Mouse (Mus musculus): ENCODE results near the gene Polr2e. TPM values are rescaled to one million over a fixed set of nuclear protein-coding genes. Genes with fewer than 3 reads are reported as not detected.

Gene Polr2e
- total and polyA plus RNA-seq, 3 experiments, result 105 to 194 (median 127) TPM

GRCm38 (mm10) chr10:80023758-80024157, 15.8 kb downstream of the Polr2e start:
- peak overlapping the region; percentile 48 for H3K4me2 ChIP-seq (ENCODE audit: insufficient read depth, low read depth, poor library complexity, severe bottlenecking)
- H3K27ac ChIP-seq (ENCODE audit: insufficient read depth, low read depth), result peak overlapping the region; percentile 97
- H3K79me2 ChIP-seq (replicated peaks; ENCODE audit: control insufficient read depth, extremely low read depth, insufficient read depth, poor library complexity, severe bottlenecking), result no peaks in the 10 kb centered on the region
- no peaks in the 10 kb centered on the region for H3K27me3 ChIP-seq (replicated peaks)
- H3K36me3 ChIP-seq (replicated peaks in 1 of 2; ENCODE audit: control insufficient read depth in 1 of 2, insufficient read depth in 1 of 2, low read length in 1 of 2), result peaks cover 61 to 84% of the 10 kb centered on the region in 2 experiments
- H3K9me3 ChIP-seq (replicated peaks; ENCODE audit: low read length), result no peaks in the 10 kb centered on the region
- in situ Hi-C loops (cut with MboI; ENCODE audit: low pct_ligation_motif_present, low pct_unique_long_range_greater_than_20kb, low sequenced_read_pairs) (no loop called here), dilution Hi-C loops (cut with MboI; ENCODE audit: extremely low pct_ligation_motif_present, extremely low pct_unique_long_range_greater_than_20kb, low sequenced_read_pairs) (no loop called here)
- no peak for DNase-seq (ENCODE audit: extremely low read depth)
- TF ChIP-seq MXI1 (IDR thresholded peaks at IDR 0.05; ENCODE audit: low read depth, low read length), result 0 out of 2 replicates have a peak, but pooled peaks have one; percentile 11
- no peak for TF ChIP-seq E2F4 (IDR thresholded peaks at IDR 0.05; ENCODE audit: insufficient replicate concordance, low read depth, low read length)
- no peak for TF ChIP-seq USF2 (conservative IDR thresholded peaks at IDR 0.05; ENCODE audit: low read depth, low read length)
- TF ChIP-seq POLR2AphosphoS2 (IDR thresholded peaks at IDR 0.05; ENCODE audit: low read depth, low read length), result no peak
- no peak for TF ChIP-seq KAT2A (IDR thresholded peaks at IDR 0.05; ENCODE audit: insufficient replicate concordance, low read length)
- TF ChIP-seq NRF1 (IDR thresholded peaks at IDR 0.05; ENCODE audit: low read depth, low read length), result no peak
- no peak for TF ChIP-seq SMC3 (IDR thresholded peaks at IDR 0.05; ENCODE audit: low read depth, low read length)
- no peak for TF ChIP-seq ZNF384 (IDR thresholded peaks at IDR 0.05; ENCODE audit: low read depth, low read length)
- TF ChIP-seq BHLHE40 (IDR thresholded peaks at IDR 0.05; ENCODE audit: low read depth, low read length), result no peak
- no peak for TF ChIP-seq ZKSCAN1 (IDR thresholded peaks at IDR 0.05; ENCODE audit: borderline replicate concordance, low read depth, low read length)
- no peak for TF ChIP-seq CTCF (conservative IDR thresholded peaks at IDR 0.05 in 1 of 2, IDR thresholded peaks at IDR 0.05 in 1 of 2; ENCODE audit: low read depth in 2 of 2, low read length in 2 of 2)
- TF ChIP-seq CHD1 (IDR thresholded peaks at IDR 0.05; ENCODE audit: low read depth, low read length), result no peak
- TF ChIP-seq RCOR1 (conservative IDR thresholded peaks at IDR 0.05; ENCODE audit: low read depth, low read length), result 0 out of 2 replicates have a peak, but pooled peaks have one; percentile 1
- no peak for TF ChIP-seq SIN3A (IDR thresholded peaks at IDR 0.05; ENCODE audit: low read length)
- no peak for TF ChIP-seq MYC (IDR thresholded peaks at IDR 0.05; ENCODE audit: low read depth, low read length)
- no peak for TF ChIP-seq NELFE (IDR thresholded peaks at IDR 0.05; ENCODE audit: low read depth, low read length)
- no peak for TF ChIP-seq EP300 (IDR thresholded peaks at IDR 0.05; ENCODE audit: low read length)
- H3K4me3 ChIP-seq (replicated peaks in 1 of 3; ENCODE audit: low read depth in 2 of 3, low read length in 2 of 3, poor library complexity in 1 of 3), result no peak overlapping the region
- peak overlapping the region; percentile 19; the same call in 1 of the 2 replicates for H3K9ac ChIP-seq (ENCODE audit: insufficient read depth, low read depth)
- H3K4me1 ChIP-seq (ENCODE audit: control insufficient read depth in 1 of 2, insufficient read depth in 2 of 2), result peaks cover 27 to 41% of the 10 kb centered on the region in 2 experiments

GRCm38 (mm10) chr10:80022806-80023205, 16.8 kb downstream of the Polr2e start:
- Histone ChIP-seq H3K4me1 (ENCODE audit: control insufficient read depth in 1 of 2, insufficient read depth in 2 of 2) (peaks cover 31 to 47% of the 10 kb centered on the region in 2 experiments), H3K27ac (ENCODE audit: insufficient read depth, low read depth) (0 out of 2 replicates have a peak overlapping the region, but pooled peaks have one; percentile 12), H3K27me3 (replicated peaks) (no peaks in the 10 kb centered on the region), H3K36me3 (replicated peaks in 1 of 2; ENCODE audit: control insufficient read depth in 1 of 2, insufficient read depth in 1 of 2, low read length in 1 of 2) (peaks cover 52 to 79% of the 10 kb centered on the region in 2 experiments), H3K9ac (ENCODE audit: insufficient read depth, low read depth) (no peak overlapping the region), H3K9me3 (replicated peaks; ENCODE audit: low read length) (no peaks in the 10 kb centered on the region), H3K4me2 (ENCODE audit: insufficient read depth, low read depth, poor library complexity, severe bottlenecking) (no peak overlapping the region), H3K79me2 (replicated peaks; ENCODE audit: control insufficient read depth, extremely low read depth, insufficient read depth, poor library complexity, severe bottlenecking) (no peaks in the 10 kb centered on the region), H3K4me3 (replicated peaks in 1 of 3; ENCODE audit: low read depth in 2 of 3, low read length in 2 of 3, poor library complexity in 1 of 3) (no peak overlapping the region)
- DNase-seq (ENCODE audit: extremely low read depth), result no peak
- no peak for TF ChIP-seq ZC3H11A (IDR thresholded peaks at IDR 0.05; ENCODE audit: low read depth, low read length)
- TF ChIP-seq HCFC1 (IDR thresholded peaks at IDR 0.05; ENCODE audit: low read depth, low read length), result no peak
- TF ChIP-seq MAX (IDR thresholded peaks at IDR 0.05; ENCODE audit: low read length), result no peak
- TF ChIP-seq POLR2A (IDR thresholded peaks at IDR 0.05; ENCODE audit: low read depth, low read length), result no peak
- no peak for TF ChIP-seq CHD2 (IDR thresholded peaks at IDR 0.05; ENCODE audit: low read length)
- in situ Hi-C loops (cut with MboI; ENCODE audit: low pct_ligation_motif_present, low pct_unique_long_range_greater_than_20kb, low sequenced_read_pairs) (no loop called here), dilution Hi-C loops (cut with MboI; ENCODE audit: extremely low pct_ligation_motif_present, extremely low pct_unique_long_range_greater_than_20kb, low sequenced_read_pairs) (no loop called here)
